Mouse (Mus musculus): ENCODE measurements around the gene Fzr1. TPM values are rescaled to one million over a fixed set of nuclear protein-coding genes. Genes with fewer than 3 reads are reported as not detected.

Fzr1 gene
- polyA plus RNA-seq (2016; fragmentation: Nextera tagmentation; extraction: Ambion mirVana): 135 and 139 TPM in 2 replicates

DNA sequence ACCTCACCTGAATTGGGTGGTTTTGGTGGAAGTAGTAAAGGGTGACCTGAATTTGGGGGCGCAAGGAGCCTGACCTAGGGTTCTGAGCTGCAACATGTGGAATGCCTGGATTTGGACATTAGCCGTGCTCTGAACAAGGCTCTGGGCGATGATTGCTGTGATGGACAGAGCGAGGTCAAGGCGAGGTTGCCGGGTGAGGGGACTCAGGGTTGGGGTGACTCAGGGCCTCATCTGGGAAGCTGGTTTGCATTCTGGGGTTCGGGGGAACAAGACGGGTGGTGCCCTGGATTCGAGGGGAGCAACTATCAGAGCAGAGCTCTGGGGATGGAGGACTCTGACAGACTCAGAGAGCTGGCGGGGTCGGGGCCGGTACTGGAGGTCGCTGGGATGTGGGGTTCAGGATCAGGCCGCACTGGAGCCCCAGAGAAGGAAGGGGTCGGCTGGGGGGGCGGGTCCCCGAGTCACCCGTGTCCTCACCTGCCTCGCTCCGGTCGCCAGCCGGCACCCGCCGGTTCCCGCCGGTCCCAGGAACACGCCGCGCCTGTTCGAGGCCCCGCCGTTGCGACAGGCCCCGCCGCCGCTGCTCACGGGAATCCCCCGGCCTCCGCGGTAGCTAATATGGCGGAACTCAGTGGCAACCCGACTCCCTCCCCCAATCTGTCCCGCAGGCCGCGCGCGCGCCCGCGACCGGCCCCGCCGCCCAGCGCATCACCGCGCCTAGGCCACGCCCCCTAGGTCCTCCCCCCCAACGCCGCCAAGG, at the start of gene Fzr1:
TSS of gene Fzr1 (minus strand) at position 724 of the 760 bp plus-strand sequence.
- Histone ChIP-seq H3K9me3 (no peaks in the 10 kb centered on the region), H3K27me3 (ENCODE audit: poor library complexity, severe bottlenecking) (no peaks in the 10 kb centered on the region), H3K36me3 (replicated peaks) (peaks cover 36% of the 10 kb centered on the region), H3K27ac (peak within 1 kb of the TSS; percentile 98), H3K4me1 (peaks cover 36% of the 10 kb centered on the region), H3K4me3 (peak within 1 kb of the TSS; percentile 92)
- no peak for DNase-seq (ENCODE audit: extremely low spot score, low spot score)
- WGBS: under 1% methylated on average over 58 of the region's 59 CpGs

DNA sequence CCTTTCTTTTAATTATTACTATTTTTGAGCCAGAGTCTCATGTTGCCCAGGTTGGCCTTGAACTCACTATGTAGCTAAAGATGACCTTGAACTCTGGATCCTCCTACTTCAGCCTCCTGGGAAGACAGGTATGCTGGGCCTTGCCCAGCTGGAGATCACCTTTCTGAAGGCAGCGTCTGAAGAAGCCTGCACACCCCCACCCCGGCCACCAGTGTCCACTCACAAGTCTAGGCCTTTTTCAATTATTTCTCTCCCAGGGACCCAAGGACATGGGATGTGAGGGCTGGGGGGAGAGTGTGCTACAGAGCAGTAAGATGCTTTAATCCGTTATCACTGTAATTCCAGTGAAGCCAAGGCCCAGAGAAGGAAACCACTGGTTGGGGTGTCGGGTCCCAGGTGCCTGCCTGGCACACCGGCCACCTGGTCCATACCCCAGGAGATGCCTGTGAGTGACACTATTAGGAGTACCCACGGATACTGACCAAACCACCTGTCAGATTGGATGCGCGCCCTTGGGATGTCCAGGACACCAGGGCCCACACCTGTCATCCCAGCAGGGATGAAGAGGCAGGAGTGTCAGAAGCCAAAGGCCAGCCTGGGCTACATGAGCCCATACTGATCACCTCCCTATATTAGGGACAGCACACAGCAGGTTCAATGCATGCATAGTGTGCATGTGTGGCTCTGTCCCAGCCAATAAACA, 49.6 kb upstream of the Fzr1 start:
- H3K4me3 ChIP-seq: no peak overlapping the region
- peak; percentile 14 for DNase-seq (ENCODE audit: extremely low spot score, low spot score)
- H3K4me1 ChIP-seq: peaks cover 62% of the 10 kb centered on the region
- whole genome bisulfite sequencing: 78% methylated on average over 8 of the region's 8 CpGs
- H3K27ac ChIP-seq: no peak overlapping the region
- peaks cover 90% of the 10 kb centered on the region for H3K27me3 ChIP-seq (ENCODE audit: poor library complexity, severe bottlenecking)
- H3K36me3 ChIP-seq (replicated peaks): no peaks in the 10 kb centered on the region
- no peaks in the 10 kb centered on the region for H3K9me3 ChIP-seq

DNA sequence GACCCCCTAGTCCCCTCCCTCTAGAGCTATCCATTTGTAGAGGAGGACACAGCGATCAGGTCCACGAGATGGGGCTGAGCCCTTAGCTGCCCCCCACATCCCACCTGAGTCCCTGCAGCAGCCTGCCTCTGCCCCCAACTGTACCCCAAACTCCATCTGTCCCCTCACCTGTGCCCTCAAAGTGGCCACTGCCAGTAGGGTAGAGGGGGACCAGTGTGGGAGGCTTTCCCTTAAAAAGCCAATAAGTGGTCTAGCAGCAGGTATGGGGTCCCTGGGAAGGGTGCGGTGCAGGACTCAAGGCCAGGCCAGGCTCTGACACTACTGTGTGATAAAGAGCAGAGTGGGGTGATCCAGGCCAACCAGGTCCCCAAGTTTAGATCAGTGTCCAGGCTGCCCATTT, 49.0 kb upstream of the Fzr1 start:
- Histone ChIP-seq H3K27me3 (ENCODE audit: poor library complexity, severe bottlenecking) (peaks cover 90% of the 10 kb centered on the region), H3K36me3 (replicated peaks) (no peaks in the 10 kb centered on the region), H3K27ac (0 out of 2 replicates have a peak overlapping the region, but pooled peaks have one; percentile 65), H3K4me1 (peaks cover 59% of the 10 kb centered on the region), H3K9me3 (no peaks in the 10 kb centered on the region), H3K4me3 (peak overlapping the region; percentile 51)
- peak; percentile 14 for DNase-seq (ENCODE audit: extremely low spot score, low spot score)
- WGBS: 43% methylated on average over 3 of the region's 3 CpGs

DNA sequence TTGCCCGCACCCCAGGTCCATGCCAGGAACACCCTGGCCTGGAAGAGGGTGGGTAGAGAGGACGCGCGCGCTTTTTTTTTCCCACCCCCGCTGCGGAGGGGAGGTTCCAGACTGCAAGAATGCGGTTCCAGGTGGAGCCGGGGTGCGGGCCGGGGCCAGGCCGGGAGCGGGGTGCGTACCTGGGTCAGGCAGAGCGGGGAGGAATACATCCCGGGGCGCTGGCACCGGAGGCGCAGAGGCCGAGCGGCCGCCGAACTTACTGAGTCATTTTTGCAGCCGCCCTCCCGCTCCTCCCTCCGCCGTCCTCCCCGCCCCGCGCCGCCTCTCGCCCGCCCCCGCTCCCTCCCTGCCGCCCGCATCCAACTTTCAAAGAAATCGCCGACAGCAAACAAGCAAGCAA, 48.6 kb upstream of the Fzr1 start:
- peak; percentile 24 for DNase-seq (ENCODE audit: extremely low spot score, low spot score)
- Histone ChIP-seq H3K27me3 (ENCODE audit: poor library complexity, severe bottlenecking) (peaks cover 90% of the 10 kb centered on the region), H3K27ac (0 out of 2 replicates have a peak overlapping the region, but pooled peaks have one; percentile 65), H3K4me3 (peak overlapping the region; percentile 51), H3K36me3 (replicated peaks) (no peaks in the 10 kb centered on the region), H3K4me1 (peaks cover 59% of the 10 kb centered on the region), H3K9me3 (no peaks in the 10 kb centered on the region)
- under 1% methylated on average over 38 of the region's 38 CpGs for WGBS

DNA sequence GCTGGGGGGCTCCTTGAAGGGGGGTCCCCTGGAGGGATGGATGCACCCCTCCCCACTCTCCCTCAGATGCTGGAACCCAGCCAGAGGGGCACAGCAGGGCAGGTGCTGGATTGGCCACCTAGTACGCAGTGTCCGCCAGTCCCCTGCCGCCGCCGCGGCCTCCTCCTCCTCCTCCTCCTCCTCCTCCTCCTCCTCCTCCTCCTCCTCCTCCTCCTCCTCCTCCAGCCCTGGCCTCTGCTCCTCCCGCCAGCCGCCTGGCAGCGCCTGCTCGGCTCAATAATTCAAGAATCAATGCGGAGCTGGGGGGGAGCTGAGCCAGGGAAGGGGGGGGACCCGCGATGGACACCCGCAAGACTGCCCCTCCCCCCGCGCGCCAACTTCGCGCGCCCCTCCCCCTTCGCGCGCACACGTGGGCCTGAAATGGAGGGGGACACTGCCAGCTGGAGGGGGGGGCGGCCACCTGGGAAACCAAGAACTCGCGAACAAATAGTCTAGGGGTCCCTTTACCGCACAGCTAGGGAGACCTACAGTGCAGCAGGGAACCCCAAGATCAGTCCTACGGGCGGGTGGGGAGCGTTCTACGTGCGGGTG, 47.9 kb upstream of the Fzr1 start:
- 2% methylated on average over 24 of the region's 33 CpGs for WGBS
- H3K27me3 ChIP-seq (ENCODE audit: poor library complexity, severe bottlenecking): peaks cover 90% of the 10 kb centered on the region

DNA sequence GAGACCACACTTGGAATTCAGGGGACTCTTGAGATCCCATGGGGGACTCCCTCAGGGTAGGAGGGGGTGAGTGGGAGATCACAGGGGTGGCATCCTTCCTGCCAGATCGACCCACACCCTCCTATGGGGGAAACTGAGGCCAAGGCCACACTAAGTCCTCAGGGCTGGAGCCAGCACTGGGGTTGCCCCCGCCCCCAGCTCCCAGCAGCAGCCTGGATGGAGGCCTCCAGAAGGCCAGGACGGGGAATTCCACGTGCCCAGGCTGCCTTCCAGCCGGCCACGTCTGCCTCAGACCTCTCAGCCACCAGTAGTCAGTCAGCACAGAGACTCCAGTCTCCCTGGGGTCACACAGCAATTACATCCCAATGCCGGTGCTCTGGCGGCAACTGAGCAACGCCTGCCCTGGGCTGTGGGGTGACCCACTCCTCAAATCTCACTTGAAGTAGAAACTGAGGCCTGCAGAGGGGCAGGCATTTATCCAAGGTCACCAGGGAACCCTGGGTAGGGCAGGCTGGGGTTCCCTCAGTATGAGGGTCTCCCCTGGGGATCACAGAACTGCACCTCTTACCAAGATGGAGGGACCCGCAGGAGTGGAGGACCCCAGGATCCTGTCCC, 47.0 kb upstream of the Fzr1 start:
- DNase-seq (ENCODE audit: extremely low spot score, low spot score): peak; percentile 15
- no peaks in the 10 kb centered on the region for H3K36me3 ChIP-seq (replicated peaks)
- 28% methylated on average over 10 of the region's 10 CpGs for WGBS
- H3K27ac ChIP-seq: no peak overlapping the region
- H3K4me3 ChIP-seq: peak overlapping the region; percentile 24; the same call in 1 of the 2 replicates
- H3K4me1 ChIP-seq: peaks cover 50% of the 10 kb centered on the region
- H3K27me3 ChIP-seq (ENCODE audit: poor library complexity, severe bottlenecking): peaks cover 93% of the 10 kb centered on the region
- no peaks in the 10 kb centered on the region for H3K9me3 ChIP-seq

More for the DNA sequence above, 47.9 kb upstream of the Fzr1 start:
- H3K4me3 ChIP-seq: peak overlapping the region; percentile 51
- peak overlapping the region; percentile 65 for H3K27ac ChIP-seq
- no peaks in the 10 kb centered on the region for H3K36me3 ChIP-seq (replicated peaks)
- peaks cover 55% of the 10 kb centered on the region for H3K4me1 ChIP-seq
- no peaks in the 10 kb centered on the region for H3K9me3 ChIP-seq
- peak; percentile 16 for DNase-seq (ENCODE audit: extremely low spot score, low spot score)

DNA sequence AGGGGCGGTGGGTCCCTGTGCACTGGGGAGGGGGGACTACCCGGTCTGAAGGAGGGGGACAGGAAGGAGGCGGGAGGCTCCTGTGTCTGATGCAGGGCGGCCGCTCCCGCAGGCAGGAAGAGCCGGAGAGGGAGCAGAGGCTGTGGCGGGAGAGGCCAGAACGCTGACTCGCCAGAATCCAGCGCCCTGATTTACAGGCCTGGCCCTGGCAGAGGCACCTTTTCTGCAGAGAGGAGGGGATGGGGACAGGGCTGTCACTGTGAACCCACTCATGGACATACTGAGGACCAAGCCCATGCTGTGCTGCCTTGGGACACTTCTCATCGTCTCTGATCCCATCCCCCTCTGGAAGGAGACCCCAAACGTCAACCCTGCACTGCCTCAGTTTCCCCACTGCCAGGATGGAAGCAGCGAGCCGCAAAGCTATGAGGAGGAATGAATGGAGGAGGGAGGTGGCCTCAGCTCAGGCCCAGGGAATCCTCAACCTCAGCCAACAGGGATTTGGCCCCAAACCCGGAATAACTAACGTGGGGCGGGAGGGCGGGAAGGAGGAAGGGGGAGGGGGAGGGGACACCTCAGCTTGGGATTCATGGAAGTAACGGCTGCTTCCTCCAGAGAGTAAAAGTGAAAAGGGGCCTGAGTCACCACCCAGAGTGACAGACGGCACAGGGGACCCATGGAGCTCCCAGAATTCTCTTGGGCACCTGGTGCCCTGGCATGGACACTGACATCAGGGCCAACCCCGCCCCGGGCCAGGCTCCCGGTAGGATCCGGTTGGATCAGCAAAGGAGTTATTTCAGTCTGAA, 46.1 kb upstream of the Fzr1 start:
- Histone ChIP-seq H3K9me3 (no peaks in the 10 kb centered on the region), H3K36me3 (replicated peaks) (no peaks in the 10 kb centered on the region), H3K4me3 (peak overlapping the region; percentile 24; the same call in 1 of the 2 replicates), H3K27me3 (ENCODE audit: poor library complexity, severe bottlenecking) (peaks cover 96% of the 10 kb centered on the region), H3K27ac (no peak overlapping the region), H3K4me1 (peaks cover 46% of the 10 kb centered on the region)
- peak; percentile 15 for DNase-seq (ENCODE audit: extremely low spot score, low spot score)
- 6% methylated on average over 23 of the region's 25 CpGs for WGBS

DNA sequence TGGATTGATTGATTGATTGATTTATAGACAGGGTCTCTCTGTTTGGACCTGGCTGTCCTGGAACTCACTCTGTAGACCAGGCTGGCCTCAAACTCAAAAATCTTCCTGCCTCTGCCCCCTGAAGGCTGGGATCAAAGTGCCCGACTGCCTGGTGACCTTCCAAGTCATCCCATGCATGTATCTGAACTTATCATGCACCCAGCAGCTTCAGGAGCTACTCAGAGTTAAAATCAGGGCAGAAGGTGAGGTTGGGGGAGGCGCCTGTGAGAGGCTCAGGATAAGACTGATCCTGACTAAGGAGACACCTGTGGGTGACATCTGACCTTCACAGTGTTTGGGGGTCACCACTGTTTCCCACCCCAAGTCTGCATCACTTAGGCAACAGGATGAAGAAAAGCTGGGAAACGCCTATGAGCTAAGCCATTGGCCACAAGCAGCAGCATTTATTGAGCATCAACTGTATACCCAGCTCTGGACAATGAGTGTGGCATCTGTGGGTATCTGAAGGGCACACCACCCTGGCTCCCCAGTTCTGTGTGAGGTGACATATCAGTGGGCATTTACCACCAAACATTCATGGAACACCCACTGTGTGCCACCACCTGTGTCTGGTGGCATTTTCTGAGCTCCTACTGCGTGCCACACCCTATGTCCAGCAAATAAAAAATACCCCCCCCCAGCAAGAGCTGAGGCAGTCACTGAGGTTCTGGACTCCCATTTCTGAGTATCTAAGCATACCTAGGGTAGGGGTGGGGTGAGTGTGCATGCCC, 45.3 kb upstream of the Fzr1 start:
- 67% methylated on average over 4 of the region's 4 CpGs for WGBS
- no peaks in the 10 kb centered on the region for H3K36me3 ChIP-seq (replicated peaks)
- peaks cover 48% of the 10 kb centered on the region for H3K4me1 ChIP-seq
- peaks cover 96% of the 10 kb centered on the region for H3K27me3 ChIP-seq (ENCODE audit: poor library complexity, severe bottlenecking)
- H3K9me3 ChIP-seq: no peaks in the 10 kb centered on the region
- no peak overlapping the region for H3K4me3 ChIP-seq
- DNase-seq (ENCODE audit: extremely low spot score, low spot score): no peak
- no peak overlapping the region for H3K27ac ChIP-seq

DNA sequence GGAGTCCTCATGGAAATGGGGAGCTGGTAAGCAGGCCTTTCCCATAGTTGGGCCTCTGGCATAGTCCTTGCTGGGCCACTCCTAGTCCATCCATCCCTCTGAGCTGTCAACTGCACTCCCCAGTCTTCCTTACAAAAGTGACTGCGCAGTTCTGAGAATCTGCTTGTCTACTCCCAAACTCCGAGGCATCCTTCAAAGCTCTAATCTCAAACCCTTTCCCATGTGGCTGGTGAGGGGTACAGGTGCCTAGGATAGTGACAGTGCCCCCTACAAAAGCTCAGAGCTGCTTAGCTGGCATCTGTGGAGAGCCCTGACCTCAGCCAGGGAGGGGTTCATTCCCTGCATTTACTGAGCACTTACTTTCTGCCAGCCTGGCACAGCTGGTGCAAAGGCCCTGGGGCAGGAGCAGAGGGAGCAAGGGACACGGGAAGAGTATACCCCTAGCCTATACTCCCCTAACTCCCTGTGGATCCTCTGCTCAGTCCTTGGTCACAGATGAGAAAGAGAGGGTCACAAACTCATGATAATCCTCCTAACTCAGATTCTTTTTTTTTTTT, 44.4 kb upstream of the Fzr1 start:
- no peak overlapping the region for H3K27ac ChIP-seq
- H3K36me3 ChIP-seq (replicated peaks): no peaks in the 10 kb centered on the region
- WGBS: 79% methylated on average over 3 of the region's 3 CpGs
- peaks cover 57% of the 10 kb centered on the region for H3K4me1 ChIP-seq
- H3K27me3 ChIP-seq (ENCODE audit: poor library complexity, severe bottlenecking): peaks cover 96% of the 10 kb centered on the region
- no peak overlapping the region for H3K4me3 ChIP-seq
- peak; percentile 11 for DNase-seq (ENCODE audit: extremely low spot score, low spot score)
- no peaks in the 10 kb centered on the region for H3K9me3 ChIP-seq

DNA sequence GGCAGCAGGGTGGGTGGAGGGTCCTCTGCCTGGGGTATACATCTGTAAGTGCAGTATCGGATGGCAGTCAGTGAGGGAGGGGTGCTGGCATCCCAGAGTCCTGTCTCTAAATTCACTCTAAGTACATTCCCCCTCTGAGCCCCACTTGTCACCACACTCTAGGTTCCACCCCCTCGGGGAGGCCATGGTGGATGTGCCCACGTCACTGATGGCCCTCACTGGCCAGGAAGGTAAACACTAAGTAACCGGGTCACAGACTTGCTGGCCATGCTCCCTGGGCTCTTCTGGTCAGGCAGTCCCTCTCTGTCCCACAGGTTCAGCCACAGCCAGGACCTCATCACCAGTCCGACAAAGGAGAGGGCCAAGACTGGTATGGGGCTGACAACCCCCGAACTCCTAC, 43.9 kb upstream of the Fzr1 start:
- no peaks in the 10 kb centered on the region for H3K36me3 ChIP-seq (replicated peaks)
- no peak overlapping the region for H3K4me3 ChIP-seq
- no peak overlapping the region; the same call in 1 of the 2 replicates for H3K27ac ChIP-seq
- no peaks in the 10 kb centered on the region for H3K9me3 ChIP-seq
- no peak for DNase-seq (ENCODE audit: extremely low spot score, low spot score)
- WGBS: 80% methylated on average over 6 of the region's 6 CpGs
- H3K27me3 ChIP-seq (ENCODE audit: poor library complexity, severe bottlenecking): peaks cover 96% of the 10 kb centered on the region
- peaks cover 60% of the 10 kb centered on the region for H3K4me1 ChIP-seq

DNA sequence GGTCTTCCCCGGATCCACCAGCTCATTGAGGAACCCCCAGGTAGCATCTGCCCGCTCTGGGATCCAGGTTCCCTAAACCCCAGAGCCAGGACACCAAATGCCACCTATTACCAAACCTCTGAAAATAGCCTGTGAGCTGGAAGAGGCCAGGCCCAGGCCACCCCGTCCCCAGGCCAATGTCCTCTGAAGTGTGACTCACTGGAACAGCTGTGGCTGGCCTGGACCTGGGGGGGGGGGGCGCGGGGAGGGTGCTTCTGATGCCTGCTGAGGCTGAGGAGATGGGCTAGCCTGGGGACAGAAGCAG, 43.4 kb upstream of the Fzr1 start:
- WGBS: 82% methylated on average over 5 of the region's 5 CpGs
- Histone ChIP-seq H3K9me3 (no peaks in the 10 kb centered on the region), H3K4me1 (peaks cover 60% of the 10 kb centered on the region), H3K27me3 (ENCODE audit: poor library complexity, severe bottlenecking) (peaks cover 95% of the 10 kb centered on the region), H3K4me3 (no peak overlapping the region), H3K36me3 (replicated peaks) (no peaks in the 10 kb centered on the region), H3K27ac (no peak overlapping the region)
- DNase-seq (ENCODE audit: extremely low spot score, low spot score): no peak

All from forebrain, embryonic 10.5 days (tissue).